Mouse (Mus musculus): ENCODE results near the gene Mpnd. TPM values are rescaled to one million over a fixed set of nuclear protein-coding genes. Genes with fewer than 3 reads are reported as not detected.

The Mpnd gene
- polyA plus RNA-seq, 1 experiment from 2014 or later, result 127 TPM

DNA sequence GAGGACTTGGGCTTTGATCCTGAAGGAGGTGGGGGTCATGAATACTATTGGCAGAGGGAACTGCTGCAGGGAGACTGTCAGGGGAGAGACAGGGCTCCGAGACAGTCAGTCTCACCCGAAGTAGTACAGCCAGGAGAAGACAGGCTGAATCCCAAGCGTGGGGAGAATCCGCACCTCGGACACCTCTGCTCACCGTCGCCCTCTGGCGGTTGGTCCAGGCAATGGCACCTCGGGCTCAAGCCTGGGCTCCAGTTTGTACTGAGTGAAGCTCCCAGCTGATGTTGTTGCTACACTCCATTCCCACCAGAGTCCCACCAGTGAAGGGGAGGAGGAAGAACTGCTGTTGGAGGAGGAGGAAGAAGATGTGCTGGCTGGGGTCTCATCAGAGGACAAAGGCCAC is 5.2 kb downstream of the Mpnd start:
- peak overlapping the region; percentile 80; the same call in 1 of the 2 replicates for H3K4me3 ChIP-seq (ENCODE audit: low read depth, low read length)
- peak; percentile 98 for TF ChIP-seq CTCF (IDR thresholded peaks at IDR 0.05; ENCODE audit: low read depth)
- H3K9me3 ChIP-seq (ENCODE audit: low read depth, low read length), result no peaks in the 10 kb centered on the region
- WGBS, result 11% methylated on average over 9 of the region's 9 CpGs
- H3K4me2 ChIP-seq, result peak overlapping the region; percentile 100
- H3K27me3 ChIP-seq (ENCODE audit: insufficient read depth, low read length), result 0 out of 2 replicates have a peak, but pooled peaks cover 2% of the 10 kb centered on the region
- peak; percentile 81 for DNase-seq
- peaks cover 37% of the 10 kb centered on the region for H3K36me3 ChIP-seq (ENCODE audit: insufficient read depth)
- H3K9ac ChIP-seq, result peak overlapping the region; percentile 68; the same call in 1 of the 2 replicates
- no peak overlapping the region for H3K27ac ChIP-seq (ENCODE audit: low read depth)
- ATAC-seq (ENCODE audit: insufficient read depth), result no peak
- H3K4me1 ChIP-seq (ENCODE audit: insufficient read depth), result 0 out of 2 replicates have a peak, but pooled peaks cover 13% of the 10 kb centered on the region

DNA sequence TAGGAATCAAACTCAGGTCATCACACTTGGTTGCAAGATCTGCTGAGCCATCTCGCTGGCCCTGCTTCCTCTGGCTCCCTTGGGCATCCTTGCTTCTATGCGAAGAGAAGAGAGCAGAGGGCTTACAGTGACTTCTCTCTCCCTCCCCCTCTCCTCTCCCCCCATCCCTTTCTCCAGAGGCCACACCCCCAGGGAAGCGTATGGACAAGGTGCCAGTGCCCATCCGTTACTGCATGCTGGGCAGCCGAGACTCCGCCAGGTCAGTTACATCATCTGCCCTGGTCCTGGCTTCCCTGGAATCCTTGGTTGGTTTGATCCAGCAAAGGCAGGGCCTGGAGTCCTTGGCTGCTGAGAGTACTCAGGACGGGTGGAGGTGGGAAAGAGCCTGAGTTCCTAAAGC is 5.9 kb downstream of the Mpnd start:
- Histone ChIP-seq H3K9me3 (ENCODE audit: low read depth, low read length) (no peaks in the 10 kb centered on the region), H3K4me2 (no peak overlapping the region), H3K9ac (no peak overlapping the region), H3K4me3 (ENCODE audit: low read depth, low read length) (no peak overlapping the region), H3K27me3 (ENCODE audit: insufficient read depth, low read length) (no peaks in the 10 kb centered on the region), H3K27ac (ENCODE audit: low read depth) (no peak overlapping the region), H3K36me3 (ENCODE audit: insufficient read depth) (peaks cover 44% of the 10 kb centered on the region), H3K4me1 (ENCODE audit: insufficient read depth) (0 out of 2 replicates have a peak, but pooled peaks cover 13% of the 10 kb centered on the region)
- DNase-seq, result no peak
- no peak for TF ChIP-seq CTCF (IDR thresholded peaks at IDR 0.05; ENCODE audit: low read depth)
- WGBS, result 88% methylated on average over 7 of the region's 7 CpGs
- no peak for ATAC-seq (ENCODE audit: insufficient read depth)

DNA sequence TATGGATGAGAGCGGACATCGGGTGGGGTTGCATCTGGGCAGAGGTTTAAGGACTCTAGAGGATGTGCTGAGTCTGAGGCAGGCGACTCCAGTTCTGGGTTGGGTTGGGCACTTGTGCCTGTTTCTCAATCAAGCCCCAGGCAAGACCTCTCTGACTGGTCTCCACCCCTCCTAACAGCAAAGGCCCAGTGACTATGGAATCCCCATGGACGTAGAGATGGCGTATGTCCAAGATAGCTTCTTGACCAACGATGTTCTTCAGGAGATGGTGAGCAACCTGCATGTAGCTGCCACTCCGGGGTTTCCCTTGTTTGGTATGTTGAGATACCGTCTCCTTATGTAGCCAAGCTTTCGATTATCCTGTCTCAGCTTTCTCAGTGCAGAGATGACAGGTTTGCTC is 9.8 kb downstream of the Mpnd start:
- TF ChIP-seq CTCF (IDR thresholded peaks at IDR 0.05; ENCODE audit: low read depth), result no peak
- H3K9ac ChIP-seq, result no peak overlapping the region

DNA sequence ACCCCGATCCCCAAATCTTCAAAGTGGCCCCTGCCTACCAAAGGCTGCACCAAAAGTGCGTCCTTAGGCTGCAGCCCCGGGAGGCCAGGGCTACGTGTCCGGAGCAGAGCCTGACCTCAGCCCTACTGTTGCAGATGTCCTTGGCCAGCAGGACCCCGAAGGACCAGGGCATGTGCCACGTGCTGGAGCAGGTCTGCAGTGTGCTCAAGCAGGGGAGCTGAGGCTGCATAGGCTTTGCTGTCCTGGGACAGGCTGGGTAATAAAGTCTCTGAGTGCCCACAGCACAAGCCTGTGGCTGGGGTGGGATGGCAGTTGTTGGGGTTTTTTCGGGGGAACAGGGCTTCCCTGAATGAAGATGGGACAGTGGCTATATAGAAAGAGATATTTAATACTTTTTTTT is 10.9 kb downstream of the Mpnd start:
- Histone ChIP-seq H3K9ac (no peak overlapping the region), H3K4me3 (ENCODE audit: low read depth, low read length) (no peak overlapping the region), H3K27ac (ENCODE audit: low read depth) (no peak overlapping the region), H3K4me2 (no peak overlapping the region), H3K9me3 (ENCODE audit: low read depth, low read length) (no peaks in the 10 kb centered on the region), H3K4me1 (ENCODE audit: insufficient read depth) (no peaks in the 10 kb centered on the region), H3K36me3 (ENCODE audit: insufficient read depth) (peaks cover 84% of the 10 kb centered on the region), H3K27me3 (ENCODE audit: insufficient read depth, low read length) (no peaks in the 10 kb centered on the region)
- ATAC-seq (ENCODE audit: insufficient read depth) (no peak), DNase-seq (no peak)
- no peak for TF ChIP-seq CTCF (IDR thresholded peaks at IDR 0.05; ENCODE audit: low read depth)
- 87% methylated on average over 8 of the region's 8 CpGs for WGBS

More for the DNA sequence above, 9.8 kb downstream of the Mpnd start:
- no peak overlapping the region for H3K4me2 ChIP-seq
- H3K9me3 ChIP-seq (ENCODE audit: low read depth, low read length), result no peaks in the 10 kb centered on the region
- 0 out of 2 replicates have a peak, but pooled peaks cover 3% of the 10 kb centered on the region for H3K4me1 ChIP-seq (ENCODE audit: insufficient read depth)
- no peak overlapping the region for H3K4me3 ChIP-seq (ENCODE audit: low read depth, low read length)
- H3K36me3 ChIP-seq (ENCODE audit: insufficient read depth), result peaks cover 83% of the 10 kb centered on the region
- H3K27ac ChIP-seq (ENCODE audit: low read depth), result no peak overlapping the region
- no peaks in the 10 kb centered on the region for H3K27me3 ChIP-seq (ENCODE audit: insufficient read depth, low read length)
- DNase-seq, result no peak
- WGBS, result 91% methylated on average over 9 of the region's 9 CpGs
- ATAC-seq (ENCODE audit: insufficient read depth), result no peak

DNA sequence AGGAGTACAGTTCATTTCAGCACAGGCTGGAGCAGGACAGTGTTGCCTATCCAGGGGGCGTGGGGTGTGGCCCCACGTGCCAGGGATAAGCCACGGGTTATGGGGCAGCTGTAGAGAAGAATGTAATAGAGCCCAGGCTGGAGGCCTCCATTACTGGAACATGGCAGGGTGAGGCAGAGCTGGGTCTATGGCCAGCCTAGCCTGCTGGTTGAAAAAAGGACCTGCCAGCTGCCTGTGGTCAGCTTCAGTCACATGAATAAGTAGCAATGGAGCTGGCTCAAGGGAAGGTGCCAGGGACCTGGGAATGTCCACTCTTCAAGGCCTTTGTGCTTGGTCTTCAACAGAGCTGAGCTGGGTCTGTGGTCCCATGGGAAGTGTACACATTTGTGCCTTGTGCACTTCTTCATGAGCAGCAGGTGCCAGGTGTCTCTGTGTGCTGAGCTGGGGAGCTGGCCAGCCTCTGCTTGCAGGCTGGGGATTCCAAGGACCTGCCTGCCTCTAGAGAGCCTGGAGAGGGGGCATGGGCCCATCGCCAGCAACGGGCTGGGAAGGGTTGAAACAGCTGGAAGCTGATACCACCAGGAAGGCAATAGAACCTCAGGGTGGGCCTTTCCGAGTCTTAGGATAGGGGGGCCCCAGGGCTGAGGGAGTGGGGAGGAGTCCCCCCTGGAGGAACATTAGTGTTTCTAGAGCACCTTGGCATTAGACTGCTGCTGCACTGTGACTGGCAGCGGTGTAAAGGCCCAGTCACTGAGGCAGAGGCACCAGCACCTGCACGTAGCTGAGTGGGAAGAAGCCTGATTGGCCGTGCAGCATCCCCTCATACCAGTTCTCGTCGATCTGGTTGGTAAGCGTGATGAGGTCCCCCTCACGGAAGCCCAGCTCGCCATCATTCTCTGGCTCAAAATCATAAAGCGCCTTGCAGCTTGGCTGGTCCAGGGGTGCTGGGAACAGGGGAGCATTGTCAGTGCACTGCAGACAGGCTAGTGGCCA is 11.6 kb downstream of the Mpnd start:
- Histone ChIP-seq H3K27me3 (ENCODE audit: insufficient read depth, low read length) (no peaks in the 10 kb centered on the region), H3K9me3 (ENCODE audit: low read depth, low read length) (no peaks in the 10 kb centered on the region), H3K36me3 (ENCODE audit: insufficient read depth) (peaks cover 77% of the 10 kb centered on the region), H3K4me3 (ENCODE audit: low read depth, low read length) (no peak overlapping the region), H3K4me1 (ENCODE audit: insufficient read depth) (no peaks in the 10 kb centered on the region), H3K27ac (ENCODE audit: low read depth) (no peak overlapping the region), H3K4me2 (no peak overlapping the region), H3K9ac (no peak overlapping the region)
- TF ChIP-seq CTCF (IDR thresholded peaks at IDR 0.05; ENCODE audit: low read depth), result no peak
- ATAC-seq (ENCODE audit: insufficient read depth), result no peak
- DNase-seq, result no peak
- WGBS, result 79% methylated on average over 15 of the region's 15 CpGs

DNA sequence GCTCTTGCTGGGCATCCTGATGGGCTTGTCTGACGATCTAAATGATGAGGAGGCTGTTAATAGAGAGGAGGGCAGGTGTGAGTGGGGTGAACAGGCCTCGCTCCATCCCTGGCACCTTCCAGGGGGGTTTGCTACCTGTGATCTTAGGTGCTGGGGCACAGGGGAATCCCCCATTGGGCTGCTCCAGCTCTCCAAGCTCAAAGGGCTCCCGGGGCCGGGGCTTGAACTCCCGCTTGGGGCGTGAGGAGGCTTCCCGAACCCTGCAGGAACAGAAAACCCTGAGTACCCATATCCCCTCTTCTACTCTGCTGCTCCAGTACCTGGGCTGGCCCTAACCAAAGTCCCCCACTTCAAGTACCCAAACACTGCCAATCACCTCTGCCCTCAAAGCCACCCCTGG is 12.3 kb downstream of the Mpnd start:
- Histone ChIP-seq H3K4me2 (no peak overlapping the region), H3K4me1 (ENCODE audit: insufficient read depth) (no peaks in the 10 kb centered on the region), H3K9ac (no peak overlapping the region), H3K27ac (ENCODE audit: low read depth) (no peak overlapping the region), H3K9me3 (ENCODE audit: low read depth, low read length) (no peaks in the 10 kb centered on the region), H3K36me3 (ENCODE audit: insufficient read depth) (peaks cover 78% of the 10 kb centered on the region), H3K4me3 (ENCODE audit: low read depth, low read length) (no peak overlapping the region), H3K27me3 (ENCODE audit: insufficient read depth, low read length) (no peaks in the 10 kb centered on the region)
- no peak for ATAC-seq (ENCODE audit: insufficient read depth)
- no peak for TF ChIP-seq CTCF (IDR thresholded peaks at IDR 0.05; ENCODE audit: low read depth)
- no peak for DNase-seq
- WGBS, result 84% methylated on average over 7 of the region's 7 CpGs

Measured in lung, embryonic 14.5 days (tissue).